Mouse (Mus musculus): ENCODE results near the gene Tas2r138.

GRCm38 (mm10) chr6:40640710-40641538, 27.8 kb upstream of the Tas2r138 start:
- TF ChIP-seq CTCF (IDR thresholded peaks at IDR 0.05; ENCODE audit: extremely low read depth, insufficient read depth, low read length) (no peak), POLR2A (IDR thresholded peaks at IDR 0.05; ENCODE audit: extremely low read depth, insufficient read depth, low read length) (no peak)
